In genomic region chr11:100988674-100989073, GRCm38 (mm10) we compare ENCODE assay signal across 18 mouse cellular contexts. TPM values are rescaled to one million over a fixed set of nuclear protein-coding genes. Genes with fewer than 3 reads are reported as not detected.
"Had no signal": no experiment of that assay in that cellular context is flagged by ENCODE, and none has a peak within 500 bp of the region (broad histone marks: within the 10 kb centered on the region; RNA-seq: fewer than 3 reads in every experiment).

No protein-coding gene starts in this region.

- H3K36me3 ChIP-seq: midbrain, embryonic 13.5 days; midbrain, embryonic 15.5 days; neural tube, embryonic 13.5 days; neural tube, embryonic 15.5 days had no signal

- H3K9ac ChIP-seq: lung, embryonic 14.5 days; midbrain, embryonic 13.5 days; midbrain, embryonic 15.5 days; neural tube, embryonic 13.5 days; neural tube, embryonic 15.5 days had no signal

- H3K4me2 ChIP-seq: lung, embryonic 14.5 days; midbrain, embryonic 11.5 days; midbrain, embryonic 13.5 days; midbrain, embryonic 15.5 days; neural tube, embryonic 13.5 days; neural tube, embryonic 15.5 days had no signal

- ATAC-seq: midbrain, embryonic 13.5 days; midbrain, embryonic 15.5 days had no signal

- H3K4me1 ChIP-seq: midbrain, embryonic 13.5 days; midbrain, embryonic 15.5 days; neural tube, embryonic 13.5 days; neural tube, embryonic 15.5 days had no signal

- H3K27ac ChIP-seq: midbrain, embryonic 13.5 days; midbrain, embryonic 15.5 days; neural tube, embryonic 13.5 days; neural tube, embryonic 15.5 days had no signal

- DNase-seq: lung, adult 18-20 months; lung, embryonic 14.5 days; lung, postnatal 10 days; lung, postnatal 4 days; retina, postnatal 1 day; right cerebral cortex, adult 18-20 months; right cerebral cortex, postnatal 14 days; spleen, adult 18-20 months; thymus, adult 18-20 months; thymus, postnatal 14 days; thymus, postnatal 36 days had no signal

- H3K4me3 ChIP-seq: megakaryocyte, embryonic 14.5 days; midbrain, embryonic 13.5 days; midbrain, embryonic 15.5 days; neural tube, embryonic 13.5 days; neural tube, embryonic 15.5 days had no signal

- H3K9me3 ChIP-seq: midbrain, embryonic 13.5 days; midbrain, embryonic 15.5 days; neural tube, embryonic 13.5 days; neural tube, embryonic 15.5 days had no signal

- H3K27me3 ChIP-seq: megakaryocyte, embryonic 14.5 days; midbrain, embryonic 13.5 days; midbrain, embryonic 15.5 days; neural tube, embryonic 13.5 days; neural tube, embryonic 15.5 days had no signal

RNA-seq across cellular contexts. Expression of gene Cavin1, which starts 18.0 kb away (rescaled TPM):
- total RNA-seq: monocyte, adult 5-6 weeks had no signal
